Mouse (Mus musculus) spleen, adult 2 months (tissue): ENCODE data around the gene Ube2d2b. TPM values are rescaled to one million over a fixed set of nuclear protein-coding genes. Genes with fewer than 3 reads are reported as not detected.

Experiments used
- DNase-seq, 2 experiments: peaks; one replicate each; pipeline versions ENCODE4 v3.0.0 to v3.0.0-alpha.2; 2012 to 2021; ENCODE audit warnings: low spot score in 2 of 2, low read depth in 1 of 2
- H3K27ac ChIP-seq: fragments of 200-500 bp; 2 replicates; pipeline ENCODE4 v1.5.1; 2012; ENCODE audit warnings: low read length, inconsistent platforms; ENCODE audit not compliant: insufficient read depth
- H3K27me3 ChIP-seq: fragments of 200-500 bp; 2 replicates; pipeline ENCODE4 v1.6.1; 2012; ENCODE audit warnings: mild to moderate bottlenecking, moderate library complexity, low read length, inconsistent platforms; ENCODE audit not compliant: control insufficient read depth, insufficient read depth
- H3K36me3 ChIP-seq: fragments of 200-500 bp; 2 replicates; pipeline ENCODE4 v1.6.1; 2012; ENCODE audit warnings: mild to moderate bottlenecking, low read length, inconsistent platforms; ENCODE audit not compliant: control insufficient read depth, insufficient read depth
- H3K4me1 ChIP-seq: fragments of 200-500 bp; 2 replicates; pipeline ENCODE4 v1.6.1; 2011; ENCODE audit warnings: inconsistent platforms; ENCODE audit not compliant: control insufficient read depth, insufficient read depth, insufficient read length
- H3K4me3 ChIP-seq: fragments of 200-500 bp; 2 replicates; pipeline ENCODE4 v1.5.1; 2011; ENCODE audit warnings: mild to moderate bottlenecking, inconsistent platforms; ENCODE audit not compliant: insufficient read depth, insufficient read length; ENCODE audit errors: extremely low read depth
- CTCF ChIP-seq: fragments of 200-500 bp; IDR thresholded peaks from 2 replicates; pipeline ENCODE4 v1.5.1; 2011; ENCODE audit warnings: mild to moderate bottlenecking, inconsistent platforms; ENCODE audit not compliant: insufficient read depth, insufficient read length, insufficient replicate concordance; ENCODE audit errors: extremely low read depth
- POLR2A ChIP-seq: fragments of 200-500 bp; IDR thresholded peaks from 2 replicates; pipeline ENCODE4 v1.6.1; 2011; ENCODE audit warnings: low read depth, low read length, inconsistent platforms
- WGBS: fragments of 180-500 bp; shearing (Covaris S2); methylation state at CpG from one replicate; pipeline ENCODE4 v1.1.7; 2018; 5-methylcytosine and 5-hydroxymethylcytosine counted together
- polyA plus RNA-seq: library from polyadenylated mRNA; depleted of rRNA; stranded (reverse); fragments of >200 nt; gene quantifications from 2 replicates; pipeline ENCODE4 v1.2.3, GENCODE M21; 2012; rRNA removed

Gene Ube2d2b
- polyA plus RNA-seq: not detected in 2 replicates

DNA sequence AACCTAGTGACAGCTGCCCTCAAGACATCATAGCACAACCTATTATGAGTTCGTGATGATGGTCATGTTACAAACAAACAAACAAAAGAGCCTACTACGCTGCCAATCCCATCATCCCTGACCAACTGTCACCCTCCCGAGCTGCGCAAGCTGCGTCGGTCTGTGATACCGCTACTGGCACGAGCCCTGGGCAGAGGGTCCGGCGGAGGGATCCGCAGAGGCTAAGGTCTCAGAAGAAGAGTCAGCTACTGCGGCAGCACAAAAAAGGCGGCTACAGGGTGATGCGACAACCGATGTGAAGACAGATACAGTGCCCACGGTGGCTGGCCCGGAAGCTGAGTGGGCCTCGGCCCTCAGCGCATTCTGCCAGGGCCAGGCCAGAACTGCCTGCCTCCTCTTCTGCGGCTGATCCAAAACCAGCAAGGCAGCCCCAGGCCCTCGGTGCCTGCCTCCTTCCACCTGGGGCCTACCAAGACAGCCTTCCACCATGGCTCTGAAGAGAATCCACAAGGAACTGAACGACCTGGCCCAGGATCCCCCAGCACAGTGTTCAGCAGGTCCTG is at the start of gene Ube2d2b:
Ube2d2b (plus strand) TSS at position 102 of the 563 bp plus-strand sequence.
- no peaks in the 10 kb centered on the region for H3K4me1 ChIP-seq
- H3K27me3 ChIP-seq: no peaks in the 10 kb centered on the region
- no peak within 1 kb of the TSS for H3K4me3 ChIP-seq
- H3K27ac ChIP-seq: no peak within 1 kb of the TSS
- no peaks in the 10 kb centered on the region for H3K36me3 ChIP-seq
- TF ChIP-seq CTCF (no peak), POLR2A (no peak)
- DNase-seq: no peak
- WGBS: 96% methylated on average over 22 of the region's 22 CpGs

DNA sequence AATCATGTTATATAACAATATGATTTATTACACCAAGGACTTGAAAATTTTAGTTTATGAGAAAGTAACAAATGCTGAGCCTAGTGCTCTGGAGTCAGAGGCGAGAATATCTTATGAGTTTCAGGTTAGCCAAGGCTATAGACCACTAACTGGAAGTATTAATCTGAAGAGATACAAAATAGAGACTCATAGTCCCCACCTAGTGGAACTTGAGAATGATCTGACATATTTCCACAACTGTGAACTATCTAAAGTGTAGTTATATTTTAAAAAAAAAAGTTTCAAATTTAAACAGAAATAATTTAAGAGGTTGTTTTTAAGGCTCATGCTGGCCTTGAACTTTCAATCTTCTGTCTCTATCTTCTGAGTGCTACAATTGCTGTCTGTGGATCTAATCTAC is 47.5 kb upstream of the Ube2d2b start:
- Histone ChIP-seq H3K36me3 (no peaks in the 10 kb centered on the region), H3K27me3 (no peaks in the 10 kb centered on the region), H3K4me3 (no peak overlapping the region), H3K4me1 (no peaks in the 10 kb centered on the region), H3K27ac (no peak overlapping the region)
- 80% methylated on average over 1 of the region's 1 CpGs for WGBS
- DNase-seq: no peak
- TF ChIP-seq CTCF (no peak), POLR2A (no peak)

DNA sequence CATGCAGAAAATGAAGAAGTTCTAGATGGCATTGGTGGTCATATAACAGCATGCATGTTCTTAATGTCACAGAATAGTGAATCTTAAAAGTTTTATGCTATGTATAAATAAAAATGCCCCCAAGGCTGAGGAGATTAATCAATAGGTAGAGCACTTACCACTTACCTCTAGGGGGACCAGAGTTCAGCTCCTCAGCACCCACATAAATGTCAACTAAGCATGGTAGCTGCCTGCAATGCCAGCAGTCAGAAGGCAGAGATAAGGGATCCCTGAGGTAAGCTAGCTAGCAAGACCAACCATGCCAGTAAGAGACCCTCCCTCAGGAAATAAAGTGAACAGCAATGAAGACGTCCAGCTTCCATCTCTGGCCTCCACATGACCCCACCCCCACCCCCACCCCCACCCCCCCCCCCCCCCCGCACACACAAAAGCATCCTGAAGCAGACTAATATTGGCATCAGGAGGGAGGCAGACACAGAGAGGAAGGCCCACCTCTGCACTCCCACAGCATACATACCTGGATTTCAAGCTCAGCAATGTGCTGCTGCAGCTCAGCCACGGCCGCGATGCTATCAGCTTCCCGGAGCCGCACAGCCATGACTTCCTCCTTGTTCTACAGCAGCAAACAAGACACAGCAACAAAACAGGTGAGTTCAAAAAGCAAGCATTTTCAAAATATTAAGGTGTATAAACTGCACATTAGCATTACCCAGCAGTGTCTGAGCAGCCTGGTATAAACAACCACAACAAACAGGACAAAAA is 42.0 kb upstream of the Ube2d2b start:
- DNase-seq: no peak
- H3K27ac ChIP-seq: no peak overlapping the region
- WGBS: 39% methylated on average over 7 of the region's 7 CpGs

DNA sequence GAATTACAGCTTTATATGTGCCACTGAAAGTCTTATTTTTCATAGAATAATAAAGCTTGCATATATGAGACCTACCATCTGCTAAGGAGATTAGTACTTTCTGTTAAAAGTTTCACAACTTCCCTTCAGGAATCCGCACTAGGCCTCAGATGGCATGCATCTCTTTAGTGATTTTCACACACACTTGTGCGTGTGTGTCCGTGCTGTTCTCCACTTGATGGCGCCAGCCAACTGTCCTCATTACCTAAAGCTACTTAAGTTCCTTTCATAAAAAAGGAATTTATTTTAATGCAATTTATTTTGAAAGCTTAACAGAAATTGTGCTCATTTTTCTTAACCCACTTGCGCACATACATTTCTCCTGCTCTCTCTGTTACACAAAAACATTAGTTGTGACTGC is 40.4 kb upstream of the Ube2d2b start:
- H3K27me3 ChIP-seq: no peaks in the 10 kb centered on the region
- H3K36me3 ChIP-seq: no peaks in the 10 kb centered on the region
- no peaks in the 10 kb centered on the region for H3K4me1 ChIP-seq
- peak in 1 of 2 experiments; percentile 5 for DNase-seq
- WGBS: 79% methylated on average over 5 of the region's 5 CpGs
- no peak overlapping the region for H3K27ac ChIP-seq
- H3K4me3 ChIP-seq: no peak overlapping the region
- TF ChIP-seq POLR2A (no peak), CTCF (peak; percentile 14; the same call in 1 of the 2 replicates)

More for the DNA sequence above, 42.0 kb upstream of the Ube2d2b start:
- TF ChIP-seq CTCF: no peak
- no peak for TF ChIP-seq POLR2A
- Histone ChIP-seq H3K36me3 (no peaks in the 10 kb centered on the region), H3K4me1 (no peaks in the 10 kb centered on the region), H3K4me3 (no peak overlapping the region), H3K27me3 (no peaks in the 10 kb centered on the region)

DNA sequence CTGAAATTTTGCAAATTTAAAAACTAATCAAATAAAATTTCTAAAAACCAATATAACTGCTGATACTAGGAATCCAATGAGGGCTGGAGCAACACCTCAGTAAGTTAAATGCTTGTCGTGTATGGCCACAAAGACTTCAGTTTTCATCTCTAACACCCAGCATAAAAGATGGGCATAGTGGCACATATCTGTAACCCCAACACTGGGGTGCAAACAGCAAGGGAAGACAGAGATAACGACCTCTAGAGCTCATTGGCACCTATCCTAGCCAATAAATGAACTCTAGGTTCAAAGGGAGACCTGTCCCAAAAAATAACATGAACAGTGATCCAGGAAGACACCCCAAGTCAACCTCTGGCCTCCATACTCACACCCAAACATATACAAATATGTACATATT is 37.9 kb upstream of the Ube2d2b start:
- no peak overlapping the region for H3K4me3 ChIP-seq
- no peak for DNase-seq
- 78% methylated on average over 2 of the region's 2 CpGs for WGBS
- H3K27me3 ChIP-seq: no peaks in the 10 kb centered on the region
- no peak overlapping the region for H3K27ac ChIP-seq
- peaks cover 1% of the 10 kb centered on the region for H3K36me3 ChIP-seq
- no peaks in the 10 kb centered on the region for H3K4me1 ChIP-seq
- no peak for TF ChIP-seq CTCF
- no peak for TF ChIP-seq POLR2A

DNA sequence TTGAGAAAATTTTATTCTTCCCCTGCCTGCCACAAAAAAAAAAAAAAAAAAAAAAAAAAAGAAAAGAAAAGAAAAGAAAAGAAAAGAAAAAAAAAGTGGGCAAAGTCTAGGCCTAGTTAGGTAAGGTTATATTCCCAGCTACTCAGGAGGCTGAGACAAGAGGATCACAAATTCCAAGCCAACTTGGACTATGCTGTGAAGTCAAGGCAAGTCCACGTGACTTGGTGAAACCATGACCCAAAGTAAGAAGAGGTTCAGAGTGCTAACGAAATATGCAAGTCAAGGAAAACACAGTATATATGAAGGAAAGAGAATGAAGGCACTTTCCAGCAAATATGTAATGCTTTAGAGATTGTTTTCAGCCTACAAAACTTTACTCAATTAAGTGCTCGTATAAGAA is 37.4 kb upstream of the Ube2d2b start:
- Histone ChIP-seq H3K4me3 (no peak overlapping the region), H3K27ac (no peak overlapping the region), H3K27me3 (no peaks in the 10 kb centered on the region), H3K36me3 (peaks cover 1% of the 10 kb centered on the region), H3K4me1 (no peaks in the 10 kb centered on the region)
- DNase-seq: no peak
- 95% methylated on average over 3 of the region's 3 CpGs for WGBS
- TF ChIP-seq POLR2A: no peak
- TF ChIP-seq CTCF: no peak

DNA sequence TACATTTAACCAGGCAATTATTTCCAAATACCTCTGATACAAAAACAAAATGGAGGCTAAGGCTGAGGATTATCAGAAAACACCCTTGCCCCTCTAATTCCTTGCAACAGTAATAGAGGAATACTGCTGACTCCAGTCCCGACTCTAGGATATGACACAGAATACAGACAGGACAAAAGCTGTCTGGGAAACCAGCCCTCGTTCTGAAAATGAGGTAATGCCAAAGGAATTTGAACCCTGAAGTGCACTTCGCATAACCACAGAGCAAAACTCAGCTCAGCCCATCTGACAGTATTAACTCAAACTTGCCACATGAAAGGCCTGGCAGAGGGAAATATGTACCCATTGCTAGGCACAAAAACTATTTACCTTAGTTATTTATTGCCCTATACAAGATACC is 36.6 kb upstream of the Ube2d2b start:
- WGBS: 67% methylated on average over 3 of the region's 3 CpGs
- no peak overlapping the region for H3K4me3 ChIP-seq
- H3K27ac ChIP-seq: no peak overlapping the region
- DNase-seq: no peak
- H3K27me3 ChIP-seq: no peaks in the 10 kb centered on the region
- TF ChIP-seq CTCF (no peak), POLR2A (no peak)
- H3K36me3 ChIP-seq: peaks cover 1% of the 10 kb centered on the region
- no peaks in the 10 kb centered on the region for H3K4me1 ChIP-seq
